Mouse (Mus musculus) E14TG2a.4 (cell line): ENCODE measurements at regions not wholly inside any gene's neighbourhood (a gene's known extent, or its start where the extent isn't known, plus 50 kb on each side); places are given as distances from the start of the nearest gene placed in this dataset.

Experiments
- H3K27me3 ChIP-seq: 2 replicates; pipeline ENCODE4 v1.6.1; 2014; ENCODE audit warnings: low read length, control low read depth; ENCODE audit not compliant: insufficient read depth
- H3K36me3 ChIP-seq: 2 replicates; pipeline ENCODE4 v1.6.1; 2014; ENCODE audit warnings: low read length, control low read depth; ENCODE audit not compliant: insufficient read depth
- H3K4me1 ChIP-seq: replicated peaks from 2 replicates; pipeline ENCODE4 v1.6.1; 2014; ENCODE audit warnings: low read depth, low read length, control low read depth
- H3K4me3 ChIP-seq: replicated peaks from 2 replicates; pipeline ENCODE4 v1.5.1; 2014; ENCODE audit warnings: mild to moderate bottlenecking, low read length
- H3K9me3 ChIP-seq: 2 replicates; pipeline ENCODE4 v1.6.1; 2014; ENCODE audit warnings: low read length, control low read depth
- CTCF ChIP-seq: conservative IDR thresholded peaks from 2 replicates; pipeline ENCODE4 v1.5.1; 2014; ENCODE audit warnings: low read length
- NANOG ChIP-seq: IDR thresholded peaks from 2 replicates; pipeline ENCODE4 v1.6.1; 2014; ENCODE audit warnings: borderline replicate concordance, low read length, mixed read lengths
- POU5F1 ChIP-seq: IDR thresholded peaks from 2 replicates; pipeline ENCODE4 v1.6.1; 2014; ENCODE audit warnings: low read length, borderline replicate concordance

- no peaks in the 10 kb centered on the region for H3K9me3 ChIP-seq
- no peaks in the 10 kb centered on the region for H3K36me3 ChIP-seq
- peak overlapping the region; percentile 59 for H3K4me3 ChIP-seq
- TF ChIP-seq POU5F1, result no peak
- H3K27me3 ChIP-seq, result peaks cover 16% of the 10 kb centered on the region
- H3K4me1 ChIP-seq, result peaks cover 35% of the 10 kb centered on the region
These were observed 75.6 kb upstream of the Tmem189 start for GRCm38 (mm10) chr2:167765072-167765800.

DNA sequence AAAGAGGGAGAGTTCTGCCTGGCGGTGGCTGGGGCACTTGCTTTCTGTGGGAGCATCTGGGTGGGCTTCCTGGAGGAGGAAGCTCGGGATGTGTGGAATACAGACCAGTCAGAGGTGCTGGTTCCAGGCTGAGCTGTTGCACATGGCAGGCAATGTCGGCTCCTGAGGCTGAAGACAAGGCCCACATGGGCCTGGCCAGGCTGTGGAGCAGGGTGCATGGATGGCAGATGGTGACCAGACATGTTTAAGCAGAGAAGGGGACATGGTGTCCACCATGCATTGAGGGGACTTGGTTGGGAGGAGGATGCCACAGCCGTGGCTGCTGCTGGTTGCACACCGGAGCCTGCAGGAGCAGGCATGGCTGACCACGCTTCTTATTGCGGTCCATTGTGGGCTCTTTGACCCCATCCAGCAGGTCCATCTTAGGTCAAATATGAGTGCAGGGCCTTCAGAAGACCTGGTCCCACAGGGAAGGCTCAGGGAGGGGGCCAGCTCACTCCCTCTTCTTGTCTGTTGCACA is 74.3 kb upstream of the Tmem189 start:
- H3K27me3 ChIP-seq, result peaks cover 6% of the 10 kb centered on the region; the same call in 1 of the 2 replicates
- no peak overlapping the region for H3K4me3 ChIP-seq
- H3K36me3 ChIP-seq, result no peaks in the 10 kb centered on the region
- no peaks in the 10 kb centered on the region for H3K9me3 ChIP-seq
- peaks cover 33% of the 10 kb centered on the region for H3K4me1 ChIP-seq
- TF ChIP-seq NANOG (no peak), CTCF (no peak), POU5F1 (no peak)

DNA sequence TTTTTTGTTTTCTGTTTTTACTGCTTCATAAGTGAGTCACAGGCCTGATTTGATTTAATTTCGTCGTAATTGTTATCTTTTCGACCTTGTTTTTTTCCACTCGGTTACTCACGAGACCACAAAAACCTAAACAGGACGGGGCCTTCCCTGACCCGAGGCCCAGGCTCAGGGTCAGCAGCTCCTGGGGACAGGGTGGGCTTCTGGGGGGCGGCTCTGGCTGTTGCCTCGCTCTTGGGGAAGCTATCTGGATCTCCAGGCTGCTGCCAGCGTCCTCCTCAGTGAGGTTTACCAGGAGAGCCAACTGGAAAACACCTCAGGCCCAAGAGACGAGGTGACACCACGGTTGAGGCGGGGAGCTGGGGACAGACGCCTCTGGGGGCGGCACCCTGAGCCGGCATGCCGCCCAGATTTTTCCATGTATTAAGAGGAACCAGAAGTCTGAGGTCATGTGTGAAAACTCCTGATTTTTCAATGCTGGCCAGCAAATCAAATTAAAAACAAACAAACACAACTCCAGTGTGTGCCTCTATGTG is 71.8 kb upstream of the Tmem189 start:
- H3K36me3 ChIP-seq, result no peaks in the 10 kb centered on the region
- H3K27me3 ChIP-seq, result peaks cover 5% of the 10 kb centered on the region
- H3K4me1 ChIP-seq, result peaks cover 34% of the 10 kb centered on the region
- H3K9me3 ChIP-seq, result no peaks in the 10 kb centered on the region
- no peak overlapping the region for H3K4me3 ChIP-seq
- TF ChIP-seq NANOG (no peak), POU5F1 (no peak), CTCF (no peak)

GRCm38 (mm10) chr2:167760681-167761403 is 71.2 kb upstream of the Tmem189 start:
- TF ChIP-seq CTCF, result no peak
- H3K27me3 ChIP-seq, result peaks cover 5% of the 10 kb centered on the region
- no peaks in the 10 kb centered on the region for H3K9me3 ChIP-seq
- no peaks in the 10 kb centered on the region for H3K36me3 ChIP-seq
- no peak overlapping the region for H3K4me3 ChIP-seq
- peaks cover 28% of the 10 kb centered on the region for H3K4me1 ChIP-seq

GRCm38 (mm10) chr2:167759603-167760390 is 70.2 kb upstream of the Tmem189 start:
- Histone ChIP-seq H3K9me3 (no peaks in the 10 kb centered on the region), H3K36me3 (no peaks in the 10 kb centered on the region)

GRCm38 (mm10) chr2:167757157-167757780 is 67.6 kb upstream of the Tmem189 start:
- Histone ChIP-seq H3K4me3 (no peak overlapping the region), H3K27me3 (peaks cover 2% of the 10 kb centered on the region), H3K4me1 (peaks cover 20% of the 10 kb centered on the region), H3K36me3 (no peaks in the 10 kb centered on the region), H3K9me3 (no peaks in the 10 kb centered on the region)
- TF ChIP-seq POU5F1, result no peak
- no peak for TF ChIP-seq CTCF
- TF ChIP-seq NANOG, result no peak

More at GRCm38 (mm10) chr2:167759603-167760390, 70.2 kb upstream of the Tmem189 start:
- peaks cover 18% of the 10 kb centered on the region for H3K4me1 ChIP-seq
- no peak overlapping the region for H3K4me3 ChIP-seq
- no peak for TF ChIP-seq CTCF
- no peak for TF ChIP-seq NANOG
- TF ChIP-seq POU5F1, result no peak
- H3K27me3 ChIP-seq, result peaks cover 5% of the 10 kb centered on the region

DNA sequence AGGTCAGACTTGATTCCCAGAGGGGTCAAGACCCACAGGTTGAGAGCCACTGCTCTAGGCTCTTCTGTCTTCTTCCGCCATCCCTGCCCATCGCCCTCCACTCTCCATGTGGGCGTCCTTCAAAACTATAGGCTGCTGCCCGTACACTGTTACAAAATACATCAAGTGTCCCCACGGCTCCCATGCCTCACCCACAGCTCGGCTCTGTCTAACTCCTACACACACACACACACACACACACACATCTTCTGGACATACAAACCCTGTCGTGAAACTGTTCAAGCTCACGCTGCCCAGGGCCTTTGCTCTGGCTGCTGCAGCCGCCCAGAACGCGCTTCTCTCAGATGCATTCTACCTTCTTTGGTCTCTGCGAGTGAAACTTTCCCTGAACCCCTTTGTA is 67.1 kb upstream of the Tmem189 start:
- Histone ChIP-seq H3K4me3 (no peak overlapping the region), H3K27me3 (peaks cover 2% of the 10 kb centered on the region), H3K9me3 (no peaks in the 10 kb centered on the region), H3K36me3 (no peaks in the 10 kb centered on the region), H3K4me1 (peaks cover 20% of the 10 kb centered on the region)
- TF ChIP-seq NANOG (no peak), POU5F1 (no peak), CTCF (no peak)

- Histone ChIP-seq H3K4me1 (peaks cover 19% of the 10 kb centered on the region), H3K9me3 (no peaks in the 10 kb centered on the region), H3K36me3 (no peaks in the 10 kb centered on the region), H3K4me3 (no peak overlapping the region), H3K27me3 (peaks cover 2% of the 10 kb centered on the region)
- TF ChIP-seq POU5F1 (no peak), CTCF (no peak), NANOG (no peak)
These were observed 65.4 kb upstream of the Tmem189 start for GRCm38 (mm10) chr2:167754929-167755551.
